Mouse (Mus musculus) midbrain, embryonic 14.5 days (tissue): ENCODE measurements around the gene Lgi1. TPM values are rescaled to one million over a fixed set of nuclear protein-coding genes. Genes with fewer than 3 reads are reported as not detected.

Experiments used
- ATAC-seq: fragments of 200-750 bp; cut with Nextera tagmentation; 2 replicates; pipeline ENCODE4 v1.8.0; 2017; ENCODE audit warnings: moderate number of reproducible peaks, moderate library complexity; ENCODE audit not compliant: low FRiP score, low TSS enrichment
- DNase-seq: peaks from one replicate; pipeline ENCODE4 v3.0.0-alpha.2; 2015
- H3K27ac ChIP-seq: fragments of 300-500 bp; sonication (generic); replicated peaks from 2 replicates; pipeline ENCODE4 v1.5.1; 2014; ENCODE audit warnings: mild to moderate bottlenecking, low read depth, low read length, moderate library complexity
- H3K27me3 ChIP-seq: fragments of 300-500 bp; sonication (generic); 2 replicates; pipeline ENCODE4 v1.6.1; 2014; ENCODE audit warnings: low read length, control low read depth, mixed read lengths; ENCODE audit not compliant: control insufficient read depth, insufficient read depth
- H3K36me3 ChIP-seq: fragments of 300-500 bp; sonication (generic); 2 replicates; pipeline ENCODE4 v1.6.1; 2014; ENCODE audit warnings: low read length, control low read depth; ENCODE audit not compliant: control insufficient read depth, insufficient read depth
- H3K4me1 ChIP-seq: fragments of 300-500 bp; sonication (generic); 2 replicates; pipeline ENCODE4 v1.6.1; 2014; ENCODE audit warnings: mild to moderate bottlenecking, antibody characterized with exemption, low read length, control low read depth; ENCODE audit not compliant: control insufficient read depth, insufficient read depth
- H3K4me2 ChIP-seq: fragments of 300-500 bp; sonication (generic); 2 replicates; pipeline ENCODE4 v1.6.1; 2014; ENCODE audit warnings: mild to moderate bottlenecking, low read length, moderate library complexity
- H3K4me3 ChIP-seq: fragments of 300-500 bp; sonication (generic); replicated peaks from 2 replicates; pipeline ENCODE4 v1.5.1; 2014; ENCODE audit warnings: low read depth, low read length
- H3K9ac ChIP-seq: fragments of 300-500 bp; sonication (generic); replicated peaks from 2 replicates; pipeline ENCODE4 v1.6.1; 2014; ENCODE audit warnings: mild to moderate bottlenecking, low read length, moderate library complexity
- H3K9me3 ChIP-seq: fragments of 300-500 bp; sonication (generic); 2 replicates; pipeline ENCODE4 v1.6.1; 2016; ENCODE audit warnings: low read length, control low read depth, mixed read lengths; ENCODE audit not compliant: control insufficient read depth
- WGBS: fragments of 180-500 bp; shearing (Covaris S2); extraction: QIAGEN DNeasy Blood & Tissue Kit; methylation state at CpG from one replicate; pipeline ENCODE4 v1.1.7; 2014; 5-methylcytosine and 5-hydroxymethylcytosine counted together
- polyA plus RNA-seq: library from polyadenylated mRNA; unstranded; fragments of >200 nt; fragmentation: Nextera tagmentation; extraction: Ambion mirVana; gene quantifications from 2 replicates; pipeline ENCODE4 v1.2.1, GENCODE M21; 2014

Lgi1 gene
- polyA plus RNA-seq, 1 experiment from 2014 or later: 15.0 TPM

- H3K4me2 ChIP-seq: no peak overlapping the region
- 0 out of 2 replicates have a peak, but pooled peaks cover 2% of the 10 kb centered on the region for H3K4me1 ChIP-seq
- ATAC-seq (no peak), DNase-seq (no peak)
- H3K36me3 ChIP-seq: no peaks in the 10 kb centered on the region
- H3K9ac ChIP-seq: no peak overlapping the region
- no peak overlapping the region for H3K27ac ChIP-seq
- H3K9me3 ChIP-seq: no peaks in the 10 kb centered on the region
- H3K27me3 ChIP-seq: no peaks in the 10 kb centered on the region
- H3K4me3 ChIP-seq: no peak overlapping the region
- WGBS: 50% methylated on average over 7 of the region's 7 CpGs
Measured at GRCm38 (mm10) chr19:38273820-38274219, 9.5 kb downstream of the Lgi1 start.

DNA sequence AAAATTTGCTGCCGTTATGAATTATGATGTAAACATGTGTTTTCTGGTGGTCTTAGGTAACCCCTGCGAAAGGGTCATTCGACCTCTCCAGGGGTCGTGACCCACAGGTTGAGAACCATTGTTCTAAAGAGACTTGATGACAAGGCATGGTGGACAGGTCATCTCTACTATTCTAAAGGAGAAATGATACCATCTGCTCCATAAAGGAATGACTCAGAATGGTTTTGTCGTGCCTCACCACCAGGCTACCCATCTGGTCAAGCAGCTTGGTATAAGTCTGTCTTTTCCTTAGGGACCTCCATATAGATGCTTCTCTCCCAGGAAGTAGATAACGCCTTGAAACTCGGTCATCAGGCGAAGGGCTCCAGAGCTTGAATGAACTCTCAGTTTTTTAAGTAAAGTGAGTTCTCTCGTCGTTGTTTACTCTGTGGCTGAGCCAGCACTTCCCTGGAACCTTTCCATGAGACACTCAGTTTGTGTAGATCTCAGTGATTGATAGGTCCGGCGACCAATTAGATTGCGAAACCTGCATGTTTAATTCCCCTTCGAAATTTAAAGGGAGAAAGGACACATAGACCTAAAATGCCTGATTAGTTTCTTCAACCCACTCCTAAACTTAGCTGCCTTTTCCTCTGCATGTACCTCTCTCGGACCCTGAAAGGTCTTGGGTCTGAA is 10.5 kb downstream of the Lgi1 start:
- Histone ChIP-seq H3K9me3 (no peaks in the 10 kb centered on the region), H3K27ac (no peak overlapping the region), H3K36me3 (no peaks in the 10 kb centered on the region), H3K27me3 (no peaks in the 10 kb centered on the region), H3K9ac (no peak overlapping the region), H3K4me1 (0 out of 2 replicates have a peak, but pooled peaks cover 2% of the 10 kb centered on the region), H3K4me3 (no peak overlapping the region), H3K4me2 (no peak overlapping the region)
- 90% methylated on average over 15 of the region's 15 CpGs for WGBS
- ATAC-seq (no peak), DNase-seq (no peak)

GRCm38 (mm10) chr19:38276226-38276625 is 11.9 kb downstream of the Lgi1 start:
- Histone ChIP-seq H3K27me3 (no peaks in the 10 kb centered on the region), H3K9ac (no peak overlapping the region), H3K4me3 (no peak overlapping the region), H3K27ac (no peak overlapping the region), H3K4me1 (0 out of 2 replicates have a peak, but pooled peaks cover 2% of the 10 kb centered on the region), H3K4me2 (no peak overlapping the region), H3K36me3 (no peaks in the 10 kb centered on the region), H3K9me3 (no peaks in the 10 kb centered on the region)
- DNase-seq: no peak
- no peak for ATAC-seq
- 71% methylated on average over 4 of the region's 4 CpGs for WGBS

GRCm38 (mm10) chr19:38280242-38280641 is 15.9 kb downstream of the Lgi1 start:
- 93% methylated on average over 10 of the region's 10 CpGs for WGBS
- Histone ChIP-seq H3K27ac (no peak overlapping the region), H3K27me3 (no peaks in the 10 kb centered on the region), H3K9me3 (no peaks in the 10 kb centered on the region), H3K36me3 (no peaks in the 10 kb centered on the region), H3K9ac (no peak overlapping the region), H3K4me3 (no peak overlapping the region), H3K4me2 (no peak overlapping the region), H3K4me1 (0 out of 2 replicates have a peak, but pooled peaks cover 2% of the 10 kb centered on the region)
- ATAC-seq (no peak), DNase-seq (no peak)

DNA sequence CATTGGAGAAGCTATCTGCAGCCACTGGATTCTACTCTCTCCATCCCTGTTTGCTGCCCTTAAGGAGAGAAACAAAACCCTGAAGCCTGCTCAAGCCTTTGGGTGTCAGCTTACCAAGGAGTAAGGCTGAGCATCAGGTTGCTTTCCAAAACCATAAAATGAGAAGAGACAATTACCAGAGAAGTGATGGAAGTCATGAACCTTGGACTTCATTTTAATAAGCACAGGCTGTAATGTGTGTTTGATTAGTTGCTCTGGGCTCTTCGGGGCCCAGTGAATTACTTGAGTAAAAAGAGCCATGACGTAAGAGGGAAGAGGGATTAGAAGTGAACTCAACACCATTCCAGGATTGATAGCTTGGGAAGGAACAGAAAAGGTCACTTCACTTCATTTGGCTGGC is 18.1 kb downstream of the Lgi1 start:
- no peak overlapping the region for H3K27ac ChIP-seq
- H3K36me3 ChIP-seq: no peaks in the 10 kb centered on the region
- no peaks in the 10 kb centered on the region for H3K4me1 ChIP-seq
- no peaks in the 10 kb centered on the region for H3K27me3 ChIP-seq
- no peak for DNase-seq
- no peak overlapping the region for H3K9ac ChIP-seq
- no peaks in the 10 kb centered on the region for H3K9me3 ChIP-seq
- no peak overlapping the region for H3K4me2 ChIP-seq
- no peak overlapping the region for H3K4me3 ChIP-seq
- ATAC-seq: no peak
- 49% methylated on average over 2 of the region's 2 CpGs for WGBS

DNA sequence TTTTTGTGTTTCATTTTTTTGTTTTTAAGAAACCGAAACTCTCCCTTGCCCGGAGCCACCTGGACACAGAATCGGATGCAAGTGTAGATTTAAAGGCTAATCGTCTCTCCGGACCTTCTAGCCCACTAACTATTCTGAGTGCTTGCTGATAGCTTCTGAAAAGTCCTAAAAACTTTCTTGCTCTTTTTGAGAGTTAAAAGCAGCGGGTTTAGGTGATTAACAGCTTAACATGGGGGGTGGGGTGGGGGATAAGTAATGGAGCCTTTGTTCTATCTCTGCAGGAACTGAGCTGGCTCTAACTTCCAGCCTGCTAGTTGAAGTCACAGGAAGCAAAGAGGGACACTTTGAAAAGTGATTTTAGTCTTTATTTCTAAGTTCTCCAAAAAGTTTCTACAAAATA is 24.2 kb downstream of the Lgi1 start:
- no peak overlapping the region for H3K27ac ChIP-seq
- no peak overlapping the region for H3K4me2 ChIP-seq
- no peaks in the 10 kb centered on the region for H3K4me1 ChIP-seq
- H3K36me3 ChIP-seq: no peaks in the 10 kb centered on the region
- ATAC-seq (no peak), DNase-seq (no peak)
- no peaks in the 10 kb centered on the region for H3K9me3 ChIP-seq
- no peaks in the 10 kb centered on the region for H3K27me3 ChIP-seq
- WGBS: 73% methylated on average over 6 of the region's 6 CpGs
- no peak overlapping the region for H3K4me3 ChIP-seq
- no peak overlapping the region for H3K9ac ChIP-seq

DNA sequence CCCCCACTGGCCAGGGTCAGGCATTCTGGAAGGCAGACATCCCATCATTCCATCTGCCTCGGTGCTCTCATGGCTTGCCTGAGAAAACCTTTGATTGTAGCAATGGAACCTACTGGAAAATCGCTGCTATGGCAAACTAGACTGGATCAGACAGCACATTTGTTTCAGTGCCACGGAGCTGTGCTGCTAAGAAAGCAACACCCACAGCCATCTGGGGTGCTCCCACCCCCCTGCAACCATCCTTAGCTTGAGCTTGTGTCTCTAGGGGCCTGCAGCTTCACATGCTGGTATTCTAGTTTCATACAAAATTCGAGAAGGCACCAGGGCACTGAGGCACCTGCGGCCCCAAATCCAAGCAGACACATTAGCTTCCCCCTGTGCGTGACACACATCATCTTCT is 27.1 kb downstream of the Lgi1 start:
- H3K36me3 ChIP-seq: no peaks in the 10 kb centered on the region
- ATAC-seq: no peak
- no peaks in the 10 kb centered on the region for H3K9me3 ChIP-seq
- H3K4me1 ChIP-seq: no peaks in the 10 kb centered on the region
- H3K4me3 ChIP-seq: no peak overlapping the region
- H3K27ac ChIP-seq: no peak overlapping the region
- no peak overlapping the region for H3K9ac ChIP-seq
- H3K4me2 ChIP-seq: no peak overlapping the region
- DNase-seq: no peak
- 81% methylated on average over 6 of the region's 6 CpGs for WGBS
- no peaks in the 10 kb centered on the region for H3K27me3 ChIP-seq

DNA sequence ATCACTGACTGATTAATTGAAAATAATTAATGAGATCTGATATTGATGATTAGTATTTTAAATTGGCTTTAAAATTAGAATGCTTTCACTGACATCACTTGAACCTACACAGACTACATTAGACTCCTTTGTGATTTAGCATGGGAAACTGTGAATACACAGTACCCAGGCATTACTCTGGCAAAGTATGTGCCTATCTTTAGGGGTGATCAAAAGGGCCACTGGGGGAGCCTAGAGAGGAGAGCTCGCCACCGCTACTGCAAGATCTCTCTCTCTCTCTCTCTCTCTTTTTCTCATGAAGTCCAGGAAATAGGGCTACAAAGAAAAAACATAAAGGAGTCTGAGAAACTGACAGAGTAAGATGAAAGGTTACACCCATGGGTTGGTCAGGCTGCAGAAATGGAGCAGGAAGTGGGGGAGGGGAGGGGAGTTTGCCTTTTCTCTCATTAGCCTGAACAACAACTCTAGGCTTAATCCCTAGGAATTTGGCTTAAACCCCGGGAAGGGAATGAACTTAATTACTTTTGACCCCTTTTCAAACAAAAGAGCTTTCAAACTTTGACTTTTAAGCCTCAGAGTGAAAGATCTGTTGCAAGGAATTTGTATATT is 33.8 kb downstream of the Lgi1 start:
- no peak overlapping the region for H3K27ac ChIP-seq
- no peaks in the 10 kb centered on the region for H3K27me3 ChIP-seq
- ATAC-seq: no peak
- H3K4me2 ChIP-seq: no peak overlapping the region
- no peaks in the 10 kb centered on the region for H3K4me1 ChIP-seq
- 9% methylated on average over 3 of the region's 3 CpGs for WGBS
- no peaks in the 10 kb centered on the region for H3K36me3 ChIP-seq
- peak; percentile 44 for DNase-seq
- no peaks in the 10 kb centered on the region for H3K9me3 ChIP-seq
- no peak overlapping the region for H3K4me3 ChIP-seq
- no peak overlapping the region for H3K9ac ChIP-seq

- Histone ChIP-seq H3K27ac (no peak overlapping the region), H3K4me1 (no peaks in the 10 kb centered on the region), H3K9ac (no peak overlapping the region), H3K27me3 (no peaks in the 10 kb centered on the region), H3K9me3 (no peaks in the 10 kb centered on the region), H3K4me3 (no peak overlapping the region), H3K36me3 (no peaks in the 10 kb centered on the region), H3K4me2 (no peak overlapping the region)
- no peak for ATAC-seq
- 94% methylated on average over 8 of the region's 8 CpGs for WGBS
- no peak for DNase-seq
Measured at GRCm38 (mm10) chr19:38308116-38308515, 43.8 kb downstream of the Lgi1 start.
